Mouse (Mus musculus) forebrain, embryonic 10.5 days (tissue): ENCODE measurements around the gene Vps35l. TPM values are rescaled to one million over a fixed set of nuclear protein-coding genes. Genes with fewer than 3 reads are reported as not detected.

Experiments
- DNase-seq: peaks from one replicate; pipeline ENCODE4 v3.0.0-alpha.2; 2017; ENCODE audit warnings: low spot score; ENCODE audit errors: extremely low spot score
- H3K27ac ChIP-seq: fragments of 300-500 bp; sonication (generic); 2 replicates; pipeline ENCODE4 v1.5.1; 2016; ENCODE audit warnings: mild to moderate bottlenecking
- H3K27me3 ChIP-seq: fragments of 300-500 bp; sonication (generic); 2 replicates; pipeline ENCODE4 v1.6.1; 2016; ENCODE audit warnings: mild to moderate bottlenecking; ENCODE audit not compliant: poor library complexity, severe bottlenecking
- H3K36me3 ChIP-seq: fragments of 300-500 bp; sonication (generic); replicated peaks from 2 replicates; pipeline ENCODE4 v1.6.1; 2016; ENCODE audit warnings: mild to moderate bottlenecking, moderate library complexity
- H3K4me1 ChIP-seq: fragments of 300-500 bp; sonication (generic); 2 replicates; pipeline ENCODE4 v1.6.1; 2016
- H3K4me3 ChIP-seq: fragments of 300-500 bp; sonication (generic); 2 replicates; pipeline ENCODE4 v1.5.1; 2016; ENCODE audit warnings: mild to moderate bottlenecking, moderate library complexity
- H3K9me3 ChIP-seq: fragments of 300-500 bp; sonication (generic); 2 replicates; pipeline ENCODE4 v1.6.1; 2016; ENCODE audit warnings: mild to moderate bottlenecking, moderate library complexity
- WGBS: fragments of 180-500 bp; shearing (Covaris S2); methylation state at CpG from one replicate; pipeline ENCODE4 v1.1.7; 2016; 5-methylcytosine and 5-hydroxymethylcytosine counted together
- polyA plus RNA-seq: library from polyadenylated mRNA; unstranded; fragments of >200 nt; fragmentation: Nextera tagmentation; extraction: Ambion mirVana; gene quantifications from 2 replicates; pipeline ENCODE4 v1.2.1, GENCODE M21; 2016

Gene Vps35l
- polyA plus RNA-seq, 1 experiment from 2014 or later, result 63.1 TPM

DNA sequence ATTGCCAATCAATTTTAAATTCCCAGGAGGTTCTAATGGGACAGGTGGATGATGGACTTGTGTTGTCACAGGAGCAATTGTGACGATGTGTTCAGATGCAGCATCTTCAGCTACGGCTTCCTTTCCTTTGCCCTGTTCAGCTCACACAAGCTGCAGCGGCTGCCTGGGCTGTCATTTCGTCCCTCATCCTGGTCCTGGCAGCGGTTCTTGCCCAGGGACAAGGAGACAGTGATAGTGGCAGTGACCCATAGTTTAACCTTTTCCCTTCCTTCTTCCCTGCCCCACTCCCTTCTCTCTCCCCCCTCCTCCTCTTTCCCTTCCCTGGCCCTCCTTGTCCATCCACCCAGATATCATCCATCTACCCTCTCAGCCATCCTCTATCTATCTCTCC is 26.8 kb downstream of the Vps35l start:
- no peaks in the 10 kb centered on the region for H3K9me3 ChIP-seq
- no peak overlapping the region for H3K27ac ChIP-seq
- WGBS, result 94% methylated on average over 5 of the region's 5 CpGs
- no peak overlapping the region for H3K4me3 ChIP-seq
- peaks cover 24% of the 10 kb centered on the region for H3K36me3 ChIP-seq
- H3K4me1 ChIP-seq, result no peaks in the 10 kb centered on the region; the same call in 1 of the 2 replicates
- no peak for DNase-seq
- H3K27me3 ChIP-seq, result no peaks in the 10 kb centered on the region

DNA sequence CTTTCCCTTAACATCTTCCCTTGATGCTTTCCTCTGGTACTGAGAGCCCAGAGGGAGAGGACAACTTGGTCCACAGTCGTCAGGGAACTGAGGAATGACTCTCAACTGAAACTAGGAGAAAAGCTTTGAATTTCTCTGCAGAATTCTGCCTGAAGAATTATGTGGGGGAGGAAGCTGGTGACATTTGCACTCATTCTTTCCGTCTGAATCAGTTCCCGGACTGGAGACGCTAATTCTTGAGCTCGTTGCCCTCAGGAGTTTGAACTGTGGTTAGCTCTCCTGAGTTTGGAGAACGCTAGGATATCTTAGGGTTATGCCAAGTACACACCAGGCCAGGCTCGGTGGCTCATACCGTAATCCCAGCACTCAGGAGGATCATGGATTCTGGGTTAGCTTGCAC is 29.2 kb downstream of the Vps35l start:
- H3K4me1 ChIP-seq, result no peaks in the 10 kb centered on the region; the same call in 1 of the 2 replicates
- no peak for DNase-seq
- H3K9me3 ChIP-seq, result no peaks in the 10 kb centered on the region
- 92% methylated on average over 8 of the region's 8 CpGs for WGBS
- no peak overlapping the region for H3K27ac ChIP-seq
- H3K4me3 ChIP-seq, result no peak overlapping the region
- H3K36me3 ChIP-seq, result peaks cover 9% of the 10 kb centered on the region
- H3K27me3 ChIP-seq, result no peaks in the 10 kb centered on the region

DNA sequence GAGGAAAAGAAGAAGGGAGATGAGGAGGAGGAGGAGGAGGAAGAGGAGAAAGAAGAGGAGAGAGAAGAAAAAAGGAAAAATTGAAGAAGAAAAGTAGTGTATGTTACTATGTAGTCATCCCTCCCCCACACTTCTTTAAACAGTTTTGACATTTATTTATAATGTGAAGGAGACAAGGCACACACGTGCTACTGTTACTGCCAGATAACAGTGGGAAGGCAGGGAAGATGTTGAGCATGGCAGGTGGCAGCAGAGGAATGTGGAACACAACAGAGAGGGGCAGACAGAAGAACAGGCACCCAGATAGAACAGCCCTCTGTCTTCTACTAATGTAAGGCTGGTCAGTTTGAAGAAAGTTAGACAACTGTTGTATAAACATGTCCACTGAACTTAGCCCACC is 29.6 kb downstream of the Vps35l start:
- WGBS, result 85% methylated on average over 1 of the region's 1 CpGs
- H3K4me1 ChIP-seq, result no peaks in the 10 kb centered on the region; the same call in 1 of the 2 replicates
- no peaks in the 10 kb centered on the region for H3K27me3 ChIP-seq
- peaks cover 11% of the 10 kb centered on the region; the same call in 1 of the 2 replicates for H3K36me3 ChIP-seq
- no peak for DNase-seq
- H3K9me3 ChIP-seq, result no peaks in the 10 kb centered on the region
- H3K27ac ChIP-seq, result no peak overlapping the region
- H3K4me3 ChIP-seq, result no peak overlapping the region

DNA sequence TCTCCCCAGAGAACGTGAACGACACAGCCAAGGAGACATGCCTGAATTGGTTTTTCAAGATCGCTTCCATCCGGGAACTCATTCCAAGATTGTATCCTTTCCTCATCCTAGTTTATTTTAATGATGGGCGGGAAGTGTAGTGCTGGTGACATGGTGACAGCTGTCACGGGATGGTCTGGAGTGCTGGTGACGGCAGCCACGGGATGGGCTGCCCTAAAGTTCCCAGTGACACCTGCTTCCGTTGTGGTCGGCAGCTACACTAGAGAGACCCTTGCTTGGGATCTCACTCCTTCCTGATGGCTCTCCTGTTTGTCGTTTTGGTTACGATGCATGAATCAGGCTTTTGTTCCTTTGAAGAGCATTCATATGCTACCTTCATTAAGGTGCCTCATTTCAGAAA is 33.0 kb downstream of the Vps35l start:
- H3K4me1 ChIP-seq, result 0 out of 2 replicates have a peak, but pooled peaks cover 6% of the 10 kb centered on the region
- peaks cover 22% of the 10 kb centered on the region for H3K36me3 ChIP-seq
- H3K27me3 ChIP-seq, result no peaks in the 10 kb centered on the region
- H3K27ac ChIP-seq, result no peak overlapping the region
- no peaks in the 10 kb centered on the region for H3K9me3 ChIP-seq
- no peak for DNase-seq
- 93% methylated on average over 12 of the region's 12 CpGs for WGBS
- H3K4me3 ChIP-seq, result no peak overlapping the region

DNA sequence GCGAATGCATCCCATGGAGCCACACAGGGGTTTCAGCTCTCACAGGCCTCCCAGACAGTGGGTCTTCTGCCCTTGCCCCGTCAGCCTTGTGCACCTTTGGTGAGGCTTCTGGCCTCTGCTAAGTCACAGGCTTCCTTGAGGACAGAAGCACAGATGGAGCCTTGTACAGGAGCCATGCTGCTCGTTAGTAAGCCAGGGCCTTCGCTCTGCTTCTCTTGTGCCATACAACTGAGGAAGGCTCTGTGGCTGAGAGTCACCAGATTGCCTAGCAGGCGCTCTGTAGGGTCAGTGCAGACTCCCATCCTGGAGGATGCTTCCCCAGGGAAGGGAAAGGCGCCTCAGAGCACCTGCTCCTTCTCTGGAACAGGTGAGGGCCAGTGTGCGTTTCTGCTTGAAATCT is 36.0 kb downstream of the Vps35l start:
- WGBS, result 83% methylated on average over 7 of the region's 7 CpGs
- no peak for DNase-seq
- no peak overlapping the region for H3K4me3 ChIP-seq
- 0 out of 2 replicates have a peak, but pooled peaks cover 6% of the 10 kb centered on the region for H3K4me1 ChIP-seq
- H3K36me3 ChIP-seq, result peaks cover 37% of the 10 kb centered on the region
- peak overlapping the region; percentile 48; the same call in 1 of the 2 replicates for H3K27ac ChIP-seq
- no peaks in the 10 kb centered on the region for H3K9me3 ChIP-seq
- no peaks in the 10 kb centered on the region for H3K27me3 ChIP-seq

DNA sequence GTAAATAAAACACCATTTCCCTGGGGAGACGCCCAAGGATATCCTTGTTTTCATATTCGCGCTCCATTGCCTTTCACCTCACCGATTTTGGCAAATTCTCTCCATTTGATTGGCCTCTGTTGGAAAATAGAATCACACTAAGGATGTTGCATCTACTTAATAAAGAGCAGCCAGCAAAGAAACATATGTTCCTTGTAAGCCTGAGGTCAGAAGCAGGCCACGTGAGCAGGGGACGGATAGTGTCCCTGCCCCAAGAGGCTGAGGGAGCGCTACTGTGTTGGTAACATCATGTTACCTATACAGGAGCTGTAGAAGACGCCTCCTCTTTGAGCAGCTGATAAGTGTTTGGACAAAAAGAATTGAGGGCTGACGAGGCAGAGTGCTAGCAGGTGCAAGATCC is 36.5 kb downstream of the Vps35l start:
- no peak for DNase-seq
- Histone ChIP-seq H3K4me3 (no peak overlapping the region), H3K27me3 (no peaks in the 10 kb centered on the region), H3K4me1 (0 out of 2 replicates have a peak, but pooled peaks cover 6% of the 10 kb centered on the region), H3K36me3 (peaks cover 41% of the 10 kb centered on the region), H3K27ac (no peak overlapping the region), H3K9me3 (no peaks in the 10 kb centered on the region)
- WGBS, result 85% methylated on average over 9 of the region's 9 CpGs

DNA sequence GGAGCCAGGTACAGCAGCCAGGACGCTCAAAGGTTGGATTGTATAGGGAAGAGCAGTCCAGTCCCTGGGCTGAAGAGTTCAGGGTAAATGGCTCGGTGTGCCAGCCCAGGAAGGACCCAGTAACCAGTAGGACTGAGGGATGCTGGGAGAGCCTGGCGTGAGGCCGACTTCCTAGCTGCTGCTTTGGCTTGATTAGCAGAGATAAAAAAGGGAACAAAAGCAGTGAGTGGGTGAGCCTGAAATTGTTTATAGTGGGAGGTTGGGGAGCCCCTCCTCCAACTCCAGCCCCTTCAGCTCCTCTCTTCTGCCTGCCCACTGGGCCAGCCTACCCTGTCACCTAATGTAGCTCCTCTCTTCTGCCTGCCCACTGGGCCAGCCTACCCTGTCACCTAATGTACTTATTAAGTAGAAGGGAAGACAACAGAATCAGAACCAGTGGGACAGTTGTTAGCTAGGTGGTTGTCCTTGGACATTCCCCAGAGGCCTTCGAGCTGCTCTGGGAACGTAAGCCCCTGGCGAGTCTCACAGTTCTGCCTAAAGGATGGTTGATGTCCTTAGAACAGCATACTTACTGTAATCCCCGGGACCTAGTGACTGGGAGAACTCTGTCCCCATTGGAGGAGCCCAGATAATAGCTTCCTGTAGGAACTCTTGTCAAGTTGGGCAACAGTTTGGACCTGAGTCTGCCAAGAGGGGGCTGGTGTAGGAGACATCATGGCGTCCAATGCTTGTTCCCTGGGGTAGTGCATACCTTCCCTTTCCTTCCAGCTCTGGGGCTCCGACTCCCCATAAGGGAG is 37.8 kb downstream of the Vps35l start:
- Histone ChIP-seq H3K27ac (peak overlapping the region; percentile 4; the same call in 1 of the 2 replicates), H3K9me3 (no peaks in the 10 kb centered on the region), H3K4me3 (no peak overlapping the region), H3K27me3 (no peaks in the 10 kb centered on the region), H3K36me3 (peaks cover 44% of the 10 kb centered on the region), H3K4me1 (0 out of 2 replicates have a peak, but pooled peaks cover 6% of the 10 kb centered on the region)
- 91% methylated on average over 10 of the region's 10 CpGs for WGBS
- no peak for DNase-seq

DNA sequence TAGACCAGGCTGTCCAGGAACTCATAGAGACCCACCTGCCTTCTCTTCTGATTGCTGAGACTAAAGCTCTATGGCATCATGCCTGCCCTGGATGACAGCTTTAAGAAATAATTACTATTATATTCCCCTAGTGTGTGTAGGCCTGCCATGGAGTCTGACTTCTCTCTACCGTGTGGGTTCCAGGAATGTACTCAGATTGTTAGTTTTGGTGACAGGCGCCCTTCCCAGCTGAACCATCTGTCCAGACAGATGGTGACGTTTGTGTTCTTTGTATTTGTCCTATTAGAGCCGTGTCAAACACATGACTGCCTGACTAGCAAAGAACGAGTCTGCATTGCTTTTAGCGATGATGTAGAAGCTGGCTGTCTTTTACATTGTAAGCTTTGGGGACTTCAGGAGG is 38.5 kb downstream of the Vps35l start:
- Histone ChIP-seq H3K36me3 (peaks cover 42% of the 10 kb centered on the region), H3K4me3 (no peak overlapping the region), H3K27ac (no peak overlapping the region), H3K9me3 (no peaks in the 10 kb centered on the region), H3K4me1 (0 out of 2 replicates have a peak, but pooled peaks cover 6% of the 10 kb centered on the region), H3K27me3 (no peaks in the 10 kb centered on the region)
- no peak for DNase-seq
- WGBS, result 87% methylated on average over 6 of the region's 6 CpGs

DNA sequence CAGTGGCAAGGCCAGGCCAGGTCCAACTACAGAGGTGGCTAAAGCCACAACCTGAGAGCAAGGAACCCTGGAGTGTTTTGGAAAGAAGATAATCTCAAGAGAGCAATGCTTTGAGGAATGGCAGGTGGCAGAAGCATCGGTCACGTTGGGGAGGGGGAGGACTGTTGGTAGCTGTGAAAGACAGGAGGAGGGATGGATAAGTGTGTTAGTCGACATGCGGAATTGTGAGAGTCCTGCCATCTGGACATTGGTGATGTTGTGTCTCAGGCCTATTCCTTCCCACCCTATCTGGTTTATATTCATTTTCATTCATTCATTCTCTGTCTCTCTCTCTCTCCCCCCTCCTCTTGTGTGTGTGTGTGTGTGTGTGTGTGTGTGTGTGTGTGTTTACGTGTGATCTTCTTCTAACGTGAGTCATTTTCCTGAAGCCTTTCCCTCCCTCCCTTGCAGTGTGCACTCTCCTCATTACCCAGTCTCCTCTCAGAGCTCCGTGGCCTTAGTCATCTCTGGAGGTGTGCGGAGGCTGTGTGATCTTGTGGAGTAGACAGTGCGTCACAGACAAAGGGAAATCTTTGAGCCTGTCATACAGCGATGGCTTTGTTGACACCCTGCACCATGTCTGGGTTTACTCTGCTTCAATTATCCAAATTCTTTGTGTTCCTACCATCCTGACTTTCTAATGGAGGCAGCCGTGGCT is 43.4 kb downstream of the Vps35l start:
- Histone ChIP-seq H3K9me3 (no peaks in the 10 kb centered on the region), H3K4me3 (no peak overlapping the region), H3K36me3 (peaks cover 26% of the 10 kb centered on the region), H3K4me1 (peaks cover 6% of the 10 kb centered on the region), H3K27ac (no peak overlapping the region), H3K27me3 (no peaks in the 10 kb centered on the region)
- WGBS, result 93% methylated on average over 11 of the region's 11 CpGs
- no peak for DNase-seq

DNA sequence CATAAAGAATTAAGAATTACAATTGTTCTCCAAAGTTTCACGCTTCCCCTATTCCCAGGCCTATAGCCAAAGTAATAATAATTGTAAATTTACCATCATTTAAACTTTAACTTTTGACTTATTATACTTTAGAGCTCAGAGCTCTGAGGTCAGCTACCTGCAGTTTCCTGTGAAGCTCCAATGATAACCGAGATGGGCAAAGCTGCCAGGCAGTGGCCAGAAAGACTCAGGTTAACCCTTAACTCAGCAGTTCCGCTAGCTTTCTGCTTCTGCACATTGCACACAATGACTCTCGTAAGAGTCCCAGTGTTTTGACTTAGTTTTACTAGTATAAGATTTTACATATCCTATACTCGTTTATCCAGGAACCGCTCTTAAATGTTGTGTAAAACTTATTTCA is 46.1 kb downstream of the Vps35l start:
- no peak for DNase-seq
- 82% methylated on average over 6 of the region's 6 CpGs for WGBS
- Histone ChIP-seq H3K36me3 (peaks cover 12% of the 10 kb centered on the region), H3K27me3 (no peaks in the 10 kb centered on the region), H3K27ac (no peak overlapping the region), H3K9me3 (no peaks in the 10 kb centered on the region), H3K4me1 (peaks cover 11% of the 10 kb centered on the region), H3K4me3 (no peak overlapping the region)

DNA sequence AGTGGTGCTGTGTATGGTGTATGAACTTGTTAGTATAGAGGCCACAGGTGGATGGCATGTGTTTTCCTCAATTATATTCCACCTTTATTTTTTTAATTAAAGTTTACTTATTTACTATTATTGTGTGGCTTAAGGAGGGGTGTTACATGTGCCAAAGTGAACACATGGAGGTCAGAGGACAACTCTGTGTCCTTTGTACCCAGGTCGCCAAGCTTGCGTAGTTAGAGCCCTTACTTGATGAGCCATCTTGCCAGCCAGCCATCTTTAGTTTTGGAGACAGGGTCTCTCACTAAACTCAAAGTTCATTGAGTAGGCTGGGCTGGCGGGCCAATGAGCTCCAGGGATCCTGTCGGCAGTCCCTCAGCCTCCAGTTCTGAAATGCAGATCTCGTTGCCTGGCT is 47.3 kb downstream of the Vps35l start:
- DNase-seq, result no peak
- H3K4me1 ChIP-seq, result peaks cover 11% of the 10 kb centered on the region
- no peaks in the 10 kb centered on the region for H3K27me3 ChIP-seq
- H3K9me3 ChIP-seq, result no peaks in the 10 kb centered on the region
- peaks cover 19% of the 10 kb centered on the region for H3K36me3 ChIP-seq
- no peak overlapping the region for H3K4me3 ChIP-seq
- H3K27ac ChIP-seq, result no peak overlapping the region
- WGBS, result 96% methylated on average over 5 of the region's 5 CpGs

DNA sequence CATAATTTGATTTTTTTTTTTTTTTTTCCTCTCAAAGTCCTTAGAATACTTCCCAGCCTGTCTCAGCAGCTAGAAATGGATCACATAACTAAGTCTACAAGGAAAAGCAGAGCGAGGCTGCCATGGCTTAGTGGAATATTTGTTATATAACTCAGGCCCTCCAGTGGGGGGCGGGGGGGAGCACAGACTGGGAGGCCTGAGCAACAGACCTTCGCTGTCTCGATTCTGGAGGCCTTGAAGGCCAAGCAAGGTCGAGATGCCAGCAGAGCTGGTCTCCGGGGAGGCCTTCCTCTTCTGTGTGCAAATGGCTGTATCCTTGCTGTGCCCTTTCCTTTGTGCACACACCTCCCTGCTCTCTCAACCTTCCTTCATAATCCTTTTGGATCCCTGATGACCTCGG is 48.5 kb downstream of the Vps35l start:
- Histone ChIP-seq H3K9me3 (no peaks in the 10 kb centered on the region), H3K4me1 (peaks cover 11% of the 10 kb centered on the region), H3K27ac (peak overlapping the region; percentile 6; the same call in 1 of the 2 replicates), H3K4me3 (no peak overlapping the region), H3K36me3 (peaks cover 26% of the 10 kb centered on the region), H3K27me3 (no peaks in the 10 kb centered on the region)
- WGBS, result 74% methylated on average over 7 of the region's 7 CpGs
- DNase-seq, result no peak

DNA sequence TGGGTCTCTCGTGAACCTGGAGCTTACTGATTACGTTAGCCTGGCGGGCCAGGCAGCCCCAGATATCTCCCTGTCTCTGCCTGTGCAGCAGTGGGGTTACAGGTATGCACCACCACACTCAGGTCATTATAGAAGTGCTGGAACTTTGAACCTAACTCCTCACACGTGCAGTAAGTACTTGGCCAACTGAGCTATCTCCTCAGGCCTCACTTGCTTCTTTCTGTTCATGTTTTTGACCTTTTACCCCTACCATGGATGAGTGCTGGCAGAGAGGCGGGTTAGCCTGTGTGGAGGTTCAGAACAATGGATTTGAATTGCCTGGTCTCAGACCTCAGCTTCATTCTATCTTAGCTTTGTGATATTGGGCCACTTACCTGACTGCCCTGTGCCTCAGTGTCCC is 50.3 kb downstream of the Vps35l start:
- no peaks in the 10 kb centered on the region for H3K27me3 ChIP-seq
- 85% methylated on average over 5 of the region's 5 CpGs for WGBS
- peaks cover 32% of the 10 kb centered on the region for H3K36me3 ChIP-seq
- H3K4me1 ChIP-seq, result peaks cover 18% of the 10 kb centered on the region
- H3K4me3 ChIP-seq, result no peak overlapping the region
- no peaks in the 10 kb centered on the region for H3K9me3 ChIP-seq
- DNase-seq, result no peak
- no peak overlapping the region for H3K27ac ChIP-seq
